Mouse (Mus musculus) heart, postnatal 0 days (tissue): ENCODE data around the gene Jsrp1.

ENCODE experiments used
- CTCF ChIP-seq: IDR thresholded peaks from 2 replicates; pipeline ENCODE4 v1.5.1; 2016; ENCODE audit warnings: antibody characterized with exemption, control low read depth, low read depth
- EP300 ChIP-seq: IDR thresholded peaks from 2 replicates; pipeline ENCODE4 v1.6.1; 2016; ENCODE audit warnings: antibody characterized with exemption, low read depth

DNA sequence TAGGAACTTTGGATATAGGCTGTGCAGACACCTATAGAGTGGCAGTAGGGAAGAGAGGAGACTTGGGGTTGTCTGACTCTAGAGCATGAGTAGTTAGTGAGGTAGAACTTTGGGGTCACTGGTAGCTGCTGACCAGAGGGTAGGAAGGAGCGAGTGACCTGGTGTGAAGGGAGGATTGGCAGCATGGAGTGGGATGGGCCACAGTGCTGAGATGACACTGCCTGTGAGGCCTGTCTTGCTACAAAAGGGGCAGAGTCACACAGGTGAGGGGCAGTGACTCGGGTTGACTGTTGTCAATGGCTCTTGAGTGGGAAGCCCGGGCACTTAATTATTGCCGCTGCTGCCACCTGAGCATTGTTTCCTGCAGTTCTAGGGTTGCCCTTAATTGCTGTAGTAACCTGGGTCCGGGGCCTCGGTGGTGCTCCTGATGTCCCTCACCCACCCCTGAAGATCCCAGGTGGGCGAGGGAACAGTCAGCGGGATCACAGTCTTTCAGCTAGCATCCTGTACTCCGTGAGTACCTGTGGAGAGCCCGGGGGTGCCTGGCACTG, 14.6 kb upstream of the Jsrp1 start:
- no peak for TF ChIP-seq EP300
- TF ChIP-seq CTCF: no peak
